Mouse (Mus musculus) neural tube, embryonic 15.5 days (tissue): ENCODE measurements around the gene Bpnt1. TPM values are rescaled to one million over a fixed set of nuclear protein-coding genes. Genes with fewer than 3 reads are reported as not detected.

Source experiments
- ATAC-seq: fragments of 200-750 bp; cut with Nextera tagmentation; 2 replicates; pipeline ENCODE4 v1.8.0; 2017; ENCODE audit warnings: mild to moderate bottlenecking, moderate TSS enrichment, moderate library complexity; ENCODE audit not compliant: low FRiP score
- H3K27ac ChIP-seq: fragments of 300-500 bp; sonication (generic); replicated peaks from 2 replicates; pipeline ENCODE4 v1.5.1; 2015; ENCODE audit warnings: mild to moderate bottlenecking, inconsistent platforms
- H3K27me3 ChIP-seq: fragments of 300-500 bp; sonication (generic); replicated peaks from 2 replicates; pipeline ENCODE4 v1.6.1; 2015; ENCODE audit warnings: inconsistent platforms
- H3K36me3 ChIP-seq: fragments of 300-500 bp; sonication (generic); 2 replicates; pipeline ENCODE4 v1.6.1; 2015; ENCODE audit warnings: inconsistent platforms
- H3K4me1 ChIP-seq: fragments of 300-500 bp; sonication (generic); 2 replicates; pipeline ENCODE4 v1.6.1; 2015; ENCODE audit warnings: inconsistent platforms
- H3K4me2 ChIP-seq: fragments of 300-500 bp; sonication (generic); 2 replicates; pipeline ENCODE4 v1.6.1; 2015; ENCODE audit warnings: inconsistent platforms, mild to moderate bottlenecking, moderate library complexity
- H3K4me3 ChIP-seq: fragments of 300-500 bp; sonication (generic); replicated peaks from 2 replicates; pipeline ENCODE4 v1.5.1; 2015; ENCODE audit warnings: mild to moderate bottlenecking, inconsistent platforms
- H3K9ac ChIP-seq: fragments of 300-500 bp; sonication (generic); replicated peaks from 2 replicates; pipeline ENCODE4 v1.6.1; 2015; ENCODE audit warnings: mild to moderate bottlenecking, inconsistent platforms
- H3K9me3 ChIP-seq: fragments of 300-500 bp; sonication (generic); replicated peaks from 2 replicates; pipeline ENCODE4 v1.6.1; 2016; ENCODE audit warnings: inconsistent platforms
- WGBS: fragments of 180-500 bp; shearing (Covaris S2); methylation state at CpG from one replicate; pipeline ENCODE4 v1.1.7; 2015; ENCODE audit warnings: mixed read lengths; 5-methylcytosine and 5-hydroxymethylcytosine counted together
- polyA plus RNA-seq: library from polyadenylated mRNA; unstranded; fragments of >200 nt; fragmentation: Nextera tagmentation; extraction: Ambion mirVana; gene quantifications from 2 replicates; pipeline ENCODE4 v1.2.1, GENCODE M21; 2015

Bpnt1 gene
- polyA plus RNA-seq, 1 experiment from 2014 or later: 68.6 TPM

- Histone ChIP-seq H3K9ac (no peak overlapping the region), H3K4me2 (no peak overlapping the region), H3K4me1 (peaks cover 9% of the 10 kb centered on the region), H3K27me3 (no peaks in the 10 kb centered on the region), H3K4me3 (no peak overlapping the region), H3K27ac (no peak overlapping the region), H3K36me3 (peaks cover 39% of the 10 kb centered on the region), H3K9me3 (no peaks in the 10 kb centered on the region)
- WGBS: 89% methylated on average over 4 of the region's 4 CpGs
- no peak for ATAC-seq
These were observed 26.3 kb downstream of the Bpnt1 start for GRCm38 (mm10) chr1:185358211-185358610.

DNA sequence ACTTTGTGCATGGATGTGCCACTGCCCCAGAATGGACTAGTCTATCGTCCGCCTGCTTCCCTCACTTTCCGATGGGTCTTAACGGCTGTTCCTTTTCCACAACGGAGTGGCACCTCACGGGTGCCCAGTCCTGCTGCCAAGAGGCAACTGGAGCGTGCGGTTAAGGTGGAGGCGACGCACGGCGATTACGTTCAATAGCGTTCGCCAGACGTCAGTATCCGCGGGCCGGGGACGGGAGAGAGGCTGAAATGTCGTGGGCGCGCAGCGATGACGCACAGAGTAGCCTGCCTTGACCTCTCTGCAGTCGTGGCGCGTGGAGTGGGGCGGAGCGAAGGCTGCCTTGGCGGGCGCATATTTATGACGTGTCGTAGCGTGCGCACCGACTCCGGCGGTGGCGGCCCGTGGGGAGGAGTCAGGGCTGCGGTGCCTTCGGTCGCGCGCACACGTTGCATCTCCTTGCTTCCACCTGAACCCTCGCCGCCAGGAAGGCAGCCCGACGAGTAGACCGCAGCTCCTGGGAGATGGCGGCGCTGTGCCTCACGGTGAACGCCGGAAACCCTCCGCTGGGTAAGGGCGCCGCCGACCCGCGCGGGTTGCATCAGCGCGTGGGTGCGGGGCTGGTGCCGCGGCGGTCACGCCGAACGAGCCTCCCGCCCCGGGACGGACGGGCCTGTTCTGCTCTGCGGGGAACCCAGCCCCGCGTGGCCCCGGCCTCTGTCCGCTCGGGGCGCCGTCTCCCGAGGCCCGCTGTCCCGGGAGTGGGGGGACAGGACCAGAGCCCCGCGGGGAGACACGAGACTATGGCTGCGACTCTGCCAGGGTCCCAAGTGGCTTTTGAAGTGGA is 30.9 kb downstream of the Bpnt1 start, which contains the start of gene Eprs:
Gene Eprs (plus strand): TSS at position 368 of the 844 bp plus-strand sequence.
- peak within 1 kb of the TSS; percentile 78 for H3K4me2 ChIP-seq
- peak within 1 kb of the TSS; percentile 97 for H3K4me3 ChIP-seq
- peaks cover 5% of the 10 kb centered on the region for H3K36me3 ChIP-seq
- ATAC-seq: peak; percentile 96
- H3K27ac ChIP-seq: peak within 1 kb of the TSS; percentile 94
- no peaks in the 10 kb centered on the region for H3K27me3 ChIP-seq
- WGBS: under 1% methylated on average over 88 of the region's 92 CpGs
- H3K9me3 ChIP-seq: no peaks in the 10 kb centered on the region
- peaks cover 34% of the 10 kb centered on the region for H3K4me1 ChIP-seq
- peak within 1 kb of the TSS; percentile 87 for H3K9ac ChIP-seq

- Histone ChIP-seq H3K9ac (peak overlapping the region; percentile 87), H3K27ac (peak overlapping the region; percentile 94), H3K27me3 (no peaks in the 10 kb centered on the region), H3K4me1 (peaks cover 34% of the 10 kb centered on the region), H3K9me3 (no peaks in the 10 kb centered on the region), H3K4me3 (peak overlapping the region; percentile 97), H3K36me3 (no peaks in the 10 kb centered on the region; the same call in 1 of the 2 replicates), H3K4me2 (peak overlapping the region; percentile 78)
- 5% methylated on average over 22 of the region's 22 CpGs for WGBS
- peak; percentile 60 for ATAC-seq
These were observed 31.7 kb downstream of the Bpnt1 start for GRCm38 (mm10) chr1:185363526-185364182.

DNA sequence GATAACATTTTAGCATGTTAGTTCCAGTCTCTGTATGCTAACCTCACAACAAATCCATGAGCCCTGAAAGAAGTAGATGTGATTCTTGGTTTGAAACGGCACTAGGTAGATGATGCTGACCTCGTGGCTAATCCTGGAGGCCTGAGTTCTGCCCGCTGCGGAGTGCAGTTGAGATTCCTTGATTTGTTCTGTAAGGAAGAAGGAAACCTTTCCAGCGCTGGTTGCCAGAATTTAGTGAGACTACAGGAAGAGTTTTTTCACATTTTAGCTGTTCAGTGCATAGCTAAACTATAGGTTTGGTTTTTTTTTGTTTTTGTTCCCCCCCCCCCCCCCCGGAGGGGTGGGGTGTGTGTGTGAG is 32.2 kb downstream of the Bpnt1 start:
- Histone ChIP-seq H3K9me3 (no peaks in the 10 kb centered on the region), H3K27me3 (no peaks in the 10 kb centered on the region), H3K4me1 (peaks cover 34% of the 10 kb centered on the region), H3K9ac (peak overlapping the region; percentile 87), H3K4me3 (peak overlapping the region; percentile 97), H3K36me3 (no peaks in the 10 kb centered on the region; the same call in 1 of the 2 replicates), H3K27ac (peak overlapping the region; percentile 94; the same call in 1 of the 2 replicates), H3K4me2 (peak overlapping the region; percentile 78)
- 47% methylated on average over 6 of the region's 6 CpGs for WGBS
- ATAC-seq: no peak

DNA sequence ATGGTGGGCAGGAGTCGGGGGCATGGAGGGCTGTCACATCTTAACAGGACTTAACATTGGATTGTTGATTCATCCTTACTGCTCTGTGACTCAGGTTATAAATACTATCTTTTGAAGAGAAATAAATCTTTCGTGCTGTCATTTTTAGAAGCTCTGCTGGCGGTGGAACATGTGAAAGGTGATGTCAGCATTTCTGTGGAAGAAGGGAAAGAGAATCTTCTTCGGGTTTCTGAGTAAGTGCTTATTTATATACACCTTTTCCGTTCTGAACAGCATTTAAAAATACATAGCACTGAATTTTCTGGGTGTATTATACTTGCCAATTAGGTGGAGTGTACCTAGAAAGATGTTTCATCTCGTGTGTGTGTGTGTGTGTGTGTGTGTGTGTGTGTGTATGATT is 35.4 kb downstream of the Bpnt1 start:
- no peak overlapping the region for H3K27ac ChIP-seq
- peaks cover 24% of the 10 kb centered on the region for H3K36me3 ChIP-seq
- H3K9ac ChIP-seq: no peak overlapping the region
- ATAC-seq: no peak
- 86% methylated on average over 6 of the region's 6 CpGs for WGBS
- H3K4me3 ChIP-seq: no peak overlapping the region
- H3K27me3 ChIP-seq: no peaks in the 10 kb centered on the region
- no peak overlapping the region for H3K4me2 ChIP-seq
- H3K4me1 ChIP-seq: peaks cover 26% of the 10 kb centered on the region
- no peaks in the 10 kb centered on the region for H3K9me3 ChIP-seq

GRCm38 (mm10) chr1:185369979-185370378 is 38.0 kb downstream of the Bpnt1 start:
- Histone ChIP-seq H3K27ac (no peak overlapping the region), H3K4me1 (peaks cover 13% of the 10 kb centered on the region), H3K4me2 (no peak overlapping the region), H3K27me3 (no peaks in the 10 kb centered on the region), H3K4me3 (no peak overlapping the region), H3K9me3 (no peaks in the 10 kb centered on the region), H3K9ac (no peak overlapping the region), H3K36me3 (peaks cover 44% of the 10 kb centered on the region)
- WGBS: 93% methylated on average over 6 of the region's 6 CpGs
- no peak for ATAC-seq

- Histone ChIP-seq H3K4me2 (no peak overlapping the region), H3K9ac (no peak overlapping the region), H3K9me3 (no peaks in the 10 kb centered on the region), H3K4me1 (no peaks in the 10 kb centered on the region), H3K4me3 (no peak overlapping the region), H3K36me3 (peaks cover 85% of the 10 kb centered on the region), H3K27me3 (no peaks in the 10 kb centered on the region), H3K27ac (no peak overlapping the region)
- no peak for ATAC-seq
These were observed 44.4 kb downstream of the Bpnt1 start for GRCm38 (mm10) chr1:185376390-185376789.

DNA sequence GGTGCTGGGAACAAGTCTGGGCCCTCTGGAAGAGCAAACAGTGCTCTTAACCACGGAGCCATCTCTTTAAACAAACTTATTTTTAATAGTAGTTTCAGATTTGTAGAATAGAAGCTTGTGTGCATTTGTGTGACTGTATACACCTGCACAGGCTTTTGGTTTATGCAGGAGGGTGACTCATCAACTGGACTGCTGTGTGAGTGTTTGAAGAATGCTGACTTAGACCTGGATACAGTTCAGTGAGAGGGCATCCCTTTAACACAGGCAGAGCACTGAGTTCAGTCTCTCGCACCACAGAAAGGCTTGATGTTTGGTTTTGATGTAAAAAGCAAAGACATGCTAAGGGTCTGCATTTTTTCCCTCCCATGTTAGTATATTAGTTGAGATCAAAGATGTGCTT is 45.5 kb downstream of the Bpnt1 start:
- Histone ChIP-seq H3K27ac (no peak overlapping the region), H3K4me2 (no peak overlapping the region), H3K4me1 (no peaks in the 10 kb centered on the region), H3K36me3 (peaks cover 84% of the 10 kb centered on the region), H3K9ac (no peak overlapping the region), H3K4me3 (no peak overlapping the region), H3K27me3 (no peaks in the 10 kb centered on the region), H3K9me3 (no peaks in the 10 kb centered on the region)
- ATAC-seq: no peak
- 95% methylated on average over 2 of the region's 2 CpGs for WGBS

GRCm38 (mm10) chr1:185401615-185402014 is 69.7 kb downstream of the Bpnt1 start:
- ATAC-seq: no peak

DNA sequence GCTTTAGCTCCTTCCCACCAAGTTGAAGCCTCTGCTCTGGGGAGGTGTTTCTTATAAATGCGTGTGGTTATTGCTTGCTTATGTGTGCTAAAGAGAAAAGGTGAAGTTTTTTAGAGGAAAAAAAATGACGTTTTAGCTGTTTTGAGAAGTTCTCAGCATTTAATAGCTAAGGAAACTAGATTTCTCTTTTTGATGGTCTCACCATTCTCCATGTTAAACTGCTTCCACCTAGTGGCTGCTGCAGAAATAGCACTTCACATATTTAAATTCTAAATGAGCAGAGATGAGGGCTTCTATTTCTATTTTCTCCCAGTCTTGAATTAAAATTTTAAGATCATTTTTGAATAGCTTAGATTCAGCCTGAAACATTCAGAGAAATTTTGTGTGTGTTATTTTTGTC is 72.1 kb downstream of the Bpnt1 start:
- Histone ChIP-seq H3K27me3 (no peaks in the 10 kb centered on the region), H3K9ac (no peak overlapping the region), H3K4me1 (no peaks in the 10 kb centered on the region), H3K27ac (no peak overlapping the region), H3K4me2 (no peak overlapping the region), H3K36me3 (peaks cover 79% of the 10 kb centered on the region), H3K4me3 (no peak overlapping the region), H3K9me3 (no peaks in the 10 kb centered on the region)
- no peak for ATAC-seq
- WGBS: 49% methylated on average over 2 of the region's 2 CpGs

More at GRCm38 (mm10) chr1:185401615-185402014, 69.7 kb downstream of the Bpnt1 start:
- H3K27me3 ChIP-seq: no peaks in the 10 kb centered on the region
- WGBS: 92% methylated on average over 5 of the region's 5 CpGs
- H3K9ac ChIP-seq: no peak overlapping the region
- H3K4me1 ChIP-seq: no peaks in the 10 kb centered on the region
- no peak overlapping the region for H3K4me2 ChIP-seq
- H3K9me3 ChIP-seq: no peaks in the 10 kb centered on the region
- peaks cover 76% of the 10 kb centered on the region for H3K36me3 ChIP-seq
- H3K4me3 ChIP-seq: no peak overlapping the region
- H3K27ac ChIP-seq: no peak overlapping the region

DNA sequence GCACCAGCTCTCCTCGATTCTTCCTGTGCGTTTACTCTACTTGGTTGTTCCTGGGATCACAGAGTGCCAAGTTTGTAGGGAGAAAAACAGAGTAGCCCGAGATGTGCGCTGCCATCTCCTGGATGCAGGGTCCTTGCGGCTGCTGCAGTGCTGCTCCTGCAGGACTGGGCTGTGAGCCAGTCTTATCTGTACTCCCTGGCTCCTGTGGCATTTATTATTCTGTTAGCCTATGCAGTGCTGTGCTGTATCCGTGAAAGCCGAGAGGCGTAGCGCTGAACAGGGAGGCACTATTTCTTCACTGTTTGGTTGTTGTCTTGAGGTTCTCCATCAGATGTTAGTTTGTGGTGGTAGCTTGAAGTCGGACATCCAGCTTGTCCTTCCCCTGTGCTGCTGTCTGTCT is 74.0 kb downstream of the Bpnt1 start:
- H3K27ac ChIP-seq: no peak overlapping the region
- WGBS: 90% methylated on average over 10 of the region's 10 CpGs

More for the DNA sequence above, 74.0 kb downstream of the Bpnt1 start:
- ATAC-seq: no peak
- no peaks in the 10 kb centered on the region for H3K27me3 ChIP-seq
- H3K9ac ChIP-seq: no peak overlapping the region
- H3K9me3 ChIP-seq: no peaks in the 10 kb centered on the region
- H3K4me2 ChIP-seq: no peak overlapping the region
- peaks cover 78% of the 10 kb centered on the region for H3K36me3 ChIP-seq
- H3K4me1 ChIP-seq: no peaks in the 10 kb centered on the region
- H3K4me3 ChIP-seq: no peak overlapping the region
